Mouse (Mus musculus): ENCODE measurements around the gene Prickle2.

- TF ChIP-seq CTCF (IDR thresholded peaks at IDR 0.05; ENCODE audit: low read depth) (no peak), EP300 (IDR thresholded peaks at IDR 0.05; ENCODE audit: low read depth) (no peak)
Measured at GRCm38 (mm10) chr6:92381085-92381484, 324.9 kb downstream of the Prickle2 start.
